Mouse (Mus musculus) midbrain, embryonic 10.5 days (tissue): ENCODE results near the gene Dapk1. TPM values are rescaled to one million over a fixed set of nuclear protein-coding genes. Genes with fewer than 3 reads are reported as not detected.

Source experiments
- DNase-seq: peaks from one replicate; pipeline ENCODE4 v3.0.0-alpha.2; 2017; ENCODE audit warnings: low spot score
- H3K27ac ChIP-seq: fragments of 300-500 bp; sonication (generic); replicated peaks from 2 replicates; pipeline ENCODE4 v1.5.1; 2016; ENCODE audit warnings: mild to moderate bottlenecking
- H3K27me3 ChIP-seq: fragments of 300-500 bp; sonication (generic); 2 replicates; pipeline ENCODE4 v1.6.1; 2016; ENCODE audit warnings: low read depth, mild to moderate bottlenecking; ENCODE audit not compliant: poor library complexity, severe bottlenecking
- H3K36me3 ChIP-seq: fragments of 300-500 bp; sonication (generic); 2 replicates; pipeline ENCODE4 v1.6.1; 2016; ENCODE audit warnings: mild to moderate bottlenecking, moderate library complexity
- H3K4me1 ChIP-seq: fragments of 300-500 bp; sonication (generic); 2 replicates; pipeline ENCODE4 v1.6.1; 2016
- H3K4me3 ChIP-seq: fragments of 300-500 bp; sonication (generic); 2 replicates; pipeline ENCODE4 v1.5.1; 2016; ENCODE audit warnings: mild to moderate bottlenecking, moderate library complexity
- H3K9me3 ChIP-seq: fragments of 300-500 bp; sonication (generic); replicated peaks from 2 replicates; pipeline ENCODE4 v1.6.1; 2016; ENCODE audit warnings: mild to moderate bottlenecking
- WGBS: fragments of 180-500 bp; shearing (Covaris S2); methylation state at CpG from one replicate; pipeline ENCODE4 v1.1.7; 2016; 5-methylcytosine and 5-hydroxymethylcytosine counted together
- polyA plus RNA-seq: library from polyadenylated mRNA; unstranded; fragments of >200 nt; fragmentation: Nextera tagmentation; extraction: Ambion mirVana; gene quantifications from 2 replicates; pipeline ENCODE4 v1.2.1, GENCODE M21; 2016

Dapk1 gene
- polyA plus RNA-seq, 1 experiment from 2014 or later: 15.1 TPM

GRCm38 (mm10) chr13:60654017-60654565 is 52.3 kb downstream of the Dapk1 start:
- H3K27me3 ChIP-seq: no peaks in the 10 kb centered on the region
- 83% methylated on average over 2 of the region's 2 CpGs for WGBS

GRCm38 (mm10) chr13:60655246-60655645 is 53.5 kb downstream of the Dapk1 start:
- H3K27me3 ChIP-seq: no peaks in the 10 kb centered on the region
- no peak overlapping the region for H3K4me3 ChIP-seq
- H3K36me3 ChIP-seq: 0 out of 2 replicates have a peak, but pooled peaks cover 3% of the 10 kb centered on the region
- DNase-seq: no peak
- WGBS: 86% methylated on average over 3 of the region's 3 CpGs
- no peak overlapping the region for H3K27ac ChIP-seq
- peaks cover 10% of the 10 kb centered on the region for H3K4me1 ChIP-seq
- H3K9me3 ChIP-seq: no peaks in the 10 kb centered on the region

More at GRCm38 (mm10) chr13:60654017-60654565, 52.3 kb downstream of the Dapk1 start:
- H3K4me3 ChIP-seq: no peak overlapping the region
- no peaks in the 10 kb centered on the region for H3K4me1 ChIP-seq
- no peak for DNase-seq
- 0 out of 2 replicates have a peak, but pooled peaks cover 2% of the 10 kb centered on the region for H3K36me3 ChIP-seq
- no peak overlapping the region for H3K27ac ChIP-seq
- no peaks in the 10 kb centered on the region for H3K9me3 ChIP-seq

GRCm38 (mm10) chr13:60659600-60659999 is 57.9 kb downstream of the Dapk1 start:
- WGBS: 83% methylated on average over 1 of the region's 1 CpGs
- H3K4me1 ChIP-seq: peaks cover 16% of the 10 kb centered on the region

GRCm38 (mm10) chr13:60660056-60660455 is 58.3 kb downstream of the Dapk1 start:
- no peak overlapping the region for H3K27ac ChIP-seq
- no peak for DNase-seq
- H3K27me3 ChIP-seq: no peaks in the 10 kb centered on the region
- H3K9me3 ChIP-seq: no peaks in the 10 kb centered on the region
- WGBS: 75% methylated on average over 2 of the region's 2 CpGs
- no peak overlapping the region for H3K4me3 ChIP-seq
- peaks cover 16% of the 10 kb centered on the region for H3K4me1 ChIP-seq
- 0 out of 2 replicates have a peak, but pooled peaks cover 3% of the 10 kb centered on the region for H3K36me3 ChIP-seq

More at GRCm38 (mm10) chr13:60659600-60659999, 57.9 kb downstream of the Dapk1 start:
- H3K27me3 ChIP-seq: no peaks in the 10 kb centered on the region
- DNase-seq: no peak
- 0 out of 2 replicates have a peak, but pooled peaks cover 3% of the 10 kb centered on the region for H3K36me3 ChIP-seq
- H3K9me3 ChIP-seq: no peaks in the 10 kb centered on the region
- H3K27ac ChIP-seq: no peak overlapping the region
- no peak overlapping the region for H3K4me3 ChIP-seq

- Histone ChIP-seq H3K27me3 (no peaks in the 10 kb centered on the region), H3K27ac (no peak overlapping the region), H3K4me1 (peaks cover 16% of the 10 kb centered on the region), H3K36me3 (0 out of 2 replicates have a peak, but pooled peaks cover 3% of the 10 kb centered on the region), H3K9me3 (no peaks in the 10 kb centered on the region), H3K4me3 (no peak overlapping the region)
- WGBS: 79% methylated on average over 9 of the region's 9 CpGs
- DNase-seq: no peak
Measured at GRCm38 (mm10) chr13:60660711-60661261, 59.0 kb downstream of the Dapk1 start.

- peaks cover 19% of the 10 kb centered on the region for H3K4me1 ChIP-seq
- no peak overlapping the region for H3K4me3 ChIP-seq
- no peak for DNase-seq
- no peaks in the 10 kb centered on the region for H3K9me3 ChIP-seq
- no peaks in the 10 kb centered on the region for H3K27me3 ChIP-seq
- WGBS: 93% methylated on average over 8 of the region's 8 CpGs
- 0 out of 2 replicates have a peak, but pooled peaks cover 3% of the 10 kb centered on the region for H3K36me3 ChIP-seq
- H3K27ac ChIP-seq: no peak overlapping the region
Measured at GRCm38 (mm10) chr13:60662493-60663177, 60.9 kb downstream of the Dapk1 start.

GRCm38 (mm10) chr13:60664058-60664457 is 62.3 kb downstream of the Dapk1 start:
- no peak overlapping the region for H3K4me3 ChIP-seq
- no peaks in the 10 kb centered on the region for H3K27me3 ChIP-seq
- WGBS: 88% methylated on average over 3 of the region's 3 CpGs

GRCm38 (mm10) chr13:60664816-60665215 is 63.1 kb downstream of the Dapk1 start:
- Histone ChIP-seq H3K4me3 (no peak overlapping the region), H3K9me3 (no peaks in the 10 kb centered on the region), H3K27ac (no peak overlapping the region), H3K27me3 (no peaks in the 10 kb centered on the region), H3K4me1 (peaks cover 16% of the 10 kb centered on the region), H3K36me3 (no peaks in the 10 kb centered on the region)
- WGBS: 89% methylated on average over 10 of the region's 10 CpGs
- no peak for DNase-seq

More at GRCm38 (mm10) chr13:60664058-60664457, 62.3 kb downstream of the Dapk1 start:
- Histone ChIP-seq H3K4me1 (peaks cover 21% of the 10 kb centered on the region), H3K27ac (no peak overlapping the region), H3K36me3 (0 out of 2 replicates have a peak, but pooled peaks cover 2% of the 10 kb centered on the region), H3K9me3 (no peaks in the 10 kb centered on the region)
- DNase-seq: no peak

GRCm38 (mm10) chr13:60665402-60665801 is 63.7 kb downstream of the Dapk1 start:
- WGBS: 93% methylated on average over 4 of the region's 4 CpGs

GRCm38 (mm10) chr13:60668036-60668435 is 66.3 kb downstream of the Dapk1 start:
- H3K36me3 ChIP-seq: no peaks in the 10 kb centered on the region
- peaks cover 24% of the 10 kb centered on the region for H3K4me1 ChIP-seq
- H3K9me3 ChIP-seq: no peaks in the 10 kb centered on the region
- H3K4me3 ChIP-seq: no peak overlapping the region
- H3K27me3 ChIP-seq: no peaks in the 10 kb centered on the region
- WGBS: 89% methylated on average over 6 of the region's 6 CpGs
- H3K27ac ChIP-seq: no peak overlapping the region
- no peak for DNase-seq

More at GRCm38 (mm10) chr13:60665402-60665801, 63.7 kb downstream of the Dapk1 start:
- H3K36me3 ChIP-seq: no peaks in the 10 kb centered on the region
- H3K27ac ChIP-seq: no peak overlapping the region
- no peak overlapping the region for H3K4me3 ChIP-seq
- H3K27me3 ChIP-seq: no peaks in the 10 kb centered on the region
- no peaks in the 10 kb centered on the region for H3K9me3 ChIP-seq
- H3K4me1 ChIP-seq: peaks cover 16% of the 10 kb centered on the region
- DNase-seq: no peak

GRCm38 (mm10) chr13:60670605-60671004 is 68.9 kb downstream of the Dapk1 start:
- no peaks in the 10 kb centered on the region for H3K9me3 ChIP-seq
- 70% methylated on average over 10 of the region's 10 CpGs for WGBS
- no peak for DNase-seq
- peak overlapping the region; percentile 33; the same call in 1 of the 2 replicates for H3K27ac ChIP-seq
- H3K36me3 ChIP-seq: no peaks in the 10 kb centered on the region
- H3K4me3 ChIP-seq: no peak overlapping the region
- no peaks in the 10 kb centered on the region for H3K27me3 ChIP-seq
- peaks cover 34% of the 10 kb centered on the region for H3K4me1 ChIP-seq

GRCm38 (mm10) chr13:60671235-60671634 is 69.5 kb downstream of the Dapk1 start:
- peaks cover 34% of the 10 kb centered on the region for H3K4me1 ChIP-seq
- H3K36me3 ChIP-seq: no peaks in the 10 kb centered on the region
- no peak for DNase-seq
- H3K27ac ChIP-seq: peak overlapping the region; percentile 33; the same call in 1 of the 2 replicates
- WGBS: 50% methylated on average over 10 of the region's 10 CpGs
- H3K27me3 ChIP-seq: no peaks in the 10 kb centered on the region
- H3K9me3 ChIP-seq: no peaks in the 10 kb centered on the region
- no peak overlapping the region for H3K4me3 ChIP-seq

- H3K9me3 ChIP-seq: no peaks in the 10 kb centered on the region
- peaks cover 34% of the 10 kb centered on the region for H3K4me1 ChIP-seq
- 90% methylated on average over 8 of the region's 8 CpGs for WGBS
- H3K27me3 ChIP-seq: no peaks in the 10 kb centered on the region
- no peak overlapping the region for H3K4me3 ChIP-seq
- H3K36me3 ChIP-seq: no peaks in the 10 kb centered on the region
- no peak overlapping the region for H3K27ac ChIP-seq
- no peak for DNase-seq
Measured at GRCm38 (mm10) chr13:60672287-60672686, 70.5 kb downstream of the Dapk1 start.
